Mouse (Mus musculus): Measurements from ENCODE around the gene Glrp1. TPM values are rescaled to one million over a fixed set of nuclear protein-coding genes. Genes with fewer than 3 reads are reported as not detected.
A peak's percentile ranks its signal among the peaks of the same experiment; 100 is the strongest.

Glrp1 gene
- total RNA-seq, 2 experiments from 2014 or later, result not detected

- DNase-seq (ENCODE audit: low spot score in 2 of 2), result no peak
These were observed 45.6 kb downstream of the Glrp1 start for GRCm38 (mm10) chr1:88464109-88464905.

- DNase-seq (ENCODE audit: low spot score in 2 of 2), result no peak
These were observed 46.6 kb downstream of the Glrp1 start for GRCm38 (mm10) chr1:88463241-88463640.

- no peak for DNase-seq (ENCODE audit: low spot score in 2 of 2)
These were observed 47.4 kb downstream of the Glrp1 start for GRCm38 (mm10) chr1:88462484-88462883.

- DNase-seq (ENCODE audit: low spot score in 2 of 2), result no peak
These were observed 48.8 kb downstream of the Glrp1 start for GRCm38 (mm10) chr1:88461096-88461495.

- DNase-seq (ENCODE audit: low spot score in 2 of 2), result no peak
These were observed 50.2 kb downstream of the Glrp1 start for GRCm38 (mm10) chr1:88459655-88460054.

GRCm38 (mm10) chr1:88459196-88459595 is 50.7 kb downstream of the Glrp1 start:
- DNase-seq (ENCODE audit: low spot score in 2 of 2), result no peak

- peak; percentile 49 to 85 for DNase-seq (ENCODE audit: low spot score in 2 of 2)
These were observed 53.3 kb downstream of the Glrp1 start for GRCm38 (mm10) chr1:88456451-88457072.

- no peak for DNase-seq (ENCODE audit: low spot score in 2 of 2)
These were observed 54.1 kb downstream of the Glrp1 start for GRCm38 (mm10) chr1:88455761-88456160.

- DNase-seq (ENCODE audit: low spot score in 2 of 2), result no peak
These were observed 55.2 kb downstream of the Glrp1 start for GRCm38 (mm10) chr1:88454703-88455102.

- DNase-seq (ENCODE audit: low spot score in 2 of 2), result no peak
These were observed 57.7 kb downstream of the Glrp1 start for GRCm38 (mm10) chr1:88452198-88452597.

GRCm38 (mm10) chr1:88450668-88451067 is 59.2 kb downstream of the Glrp1 start:
- DNase-seq (ENCODE audit: low spot score in 2 of 2), result no peak

Other genes with a start within 250 kb of the Glrp1 start
- gene Hjurp, start 232.4 kb downstream of the Glrp1 start, total RNA-seq (2021), result 10 to 100 TPM; 33.1 to 39.1 TPM
- gene Trpm8, start 232.4 kb downstream of the Glrp1 start, total RNA-seq (2021), result under 1 TPM in 1 of 2 experiments, not detected in 1; 0.08 TPM
- gene Spp2, start 103.1 kb downstream of the Glrp1 start, total RNA-seq (2021), result not detected
- gene Arl4c, start 192.2 kb upstream of the Glrp1 start, total RNA-seq (2021), result 10 to 100 TPM; 25.2 to 28.2 TPM

Data from layer of hippocampus, adult 18-20 months (tissue).